Mouse (Mus musculus) forebrain, embryonic 14.5 days (tissue): ENCODE results near the gene Vmn1r197. TPM values are rescaled to one million over a fixed set of nuclear protein-coding genes. Genes with fewer than 3 reads are reported as not detected.
"Not testable (repeated sequence)": the region's sequence is repeated elsewhere in the genome, so short reads cannot be mapped to it uniquely, and the experiment has no call there.

ENCODE experiments used
- ATAC-seq: fragments of 200-750 bp; cut with Nextera tagmentation; 2 replicates; pipeline ENCODE4 v1.8.0; 2017; ENCODE audit warnings: mild to moderate bottlenecking, moderate library complexity
- DNase-seq: peaks from one replicate; pipeline ENCODE4 v3.0.0-alpha.2; 2015; ENCODE audit warnings: low spot score
- H3K27ac ChIP-seq: fragments of 300-500 bp; sonication (generic); 2 replicates; pipeline ENCODE4 v1.5.1; 2014; ENCODE audit warnings: low read depth, mild to moderate bottlenecking, control low read depth, low read length, moderate library complexity
- H3K27me3 ChIP-seq: fragments of 300-500 bp; sonication (generic); replicated peaks from 2 replicates; pipeline ENCODE4 v1.6.1; 2014; ENCODE audit warnings: low read length, control low read depth, mixed read lengths; ENCODE audit not compliant: control insufficient read depth, insufficient read depth
- H3K36me3 ChIP-seq: fragments of 300-500 bp; sonication (generic); 2 replicates; pipeline ENCODE4 v1.6.1; 2014; ENCODE audit warnings: low read length, control low read depth; ENCODE audit not compliant: control insufficient read depth, insufficient read depth
- H3K4me1 ChIP-seq: fragments of 300-500 bp; sonication (generic); 2 replicates; pipeline ENCODE4 v1.6.1; 2014; ENCODE audit warnings: antibody characterized with exemption, low read length, control low read depth; ENCODE audit not compliant: control insufficient read depth, insufficient read depth
- H3K4me2 ChIP-seq: fragments of 300-500 bp; sonication (generic); 2 replicates; pipeline ENCODE4 v1.6.1; 2014; ENCODE audit warnings: mild to moderate bottlenecking, control low read depth, low read length
- H3K4me3 ChIP-seq: fragments of 300-500 bp; sonication (generic); 2 replicates; pipeline ENCODE4 v1.5.1; 2014; ENCODE audit warnings: low read depth, low read length, control low read depth
- H3K9ac ChIP-seq: fragments of 300-500 bp; sonication (generic); 2 replicates; pipeline ENCODE4 v1.6.1; 2014; ENCODE audit warnings: mild to moderate bottlenecking, low read length, control low read depth, moderate library complexity
- H3K9me3 ChIP-seq: fragments of 300-500 bp; sonication (generic); replicated peaks from 2 replicates; pipeline ENCODE4 v1.6.1; 2016; ENCODE audit warnings: low read length, control low read depth, mixed read lengths; ENCODE audit not compliant: control insufficient read depth
- WGBS: fragments of 180-500 bp; shearing (Covaris S2); extraction: QIAGEN DNeasy Blood & Tissue Kit; methylation state at CpG from one replicate; pipeline ENCODE4 v1.1.7; 2014; 5-methylcytosine and 5-hydroxymethylcytosine counted together
- polyA plus RNA-seq: library from polyadenylated mRNA; unstranded; fragments of >200 nt; fragmentation: Nextera tagmentation; extraction: Ambion mirVana; gene quantifications from 2 replicates; pipeline ENCODE4 v1.2.1, GENCODE M21; 2014

Vmn1r197 gene
- polyA plus RNA-seq: not detected in 2 replicates

DNA sequence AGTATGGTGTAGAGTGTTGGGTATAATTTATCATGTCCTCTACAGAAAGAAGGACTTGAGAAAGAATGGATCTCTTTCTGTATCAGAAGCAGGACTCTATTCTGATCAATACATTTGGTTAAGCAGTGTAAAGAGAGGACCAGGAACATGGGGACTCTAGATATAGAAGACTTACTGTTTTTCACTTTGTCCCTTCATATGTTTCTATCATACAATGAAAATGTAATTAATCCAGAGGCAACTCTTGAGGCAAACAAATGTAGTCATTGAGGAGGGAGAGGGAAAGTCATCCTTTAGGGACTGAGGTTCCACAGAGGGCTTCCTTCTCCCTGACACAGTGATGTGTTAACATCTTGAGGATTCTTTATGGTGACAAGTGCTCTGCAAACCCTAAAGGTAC is at the start of gene Vmn1r197:
TSS of gene Vmn1r197 (plus strand) at position 301 of the 400 bp plus-strand sequence.
- DNase-seq: no peak
- no peak within 1 kb of the TSS for H3K9ac ChIP-seq
- no peaks in the 10 kb centered on the region for H3K4me1 ChIP-seq
- no peaks in the 10 kb centered on the region for H3K36me3 ChIP-seq
- H3K27ac ChIP-seq: no peak within 1 kb of the TSS
- no peak within 1 kb of the TSS for H3K4me2 ChIP-seq
- ATAC-seq: no peak
- no peaks in the 10 kb centered on the region for H3K9me3 ChIP-seq
- H3K4me3 ChIP-seq: no peak within 1 kb of the TSS
- H3K27me3 ChIP-seq: no peaks in the 10 kb centered on the region

DNA sequence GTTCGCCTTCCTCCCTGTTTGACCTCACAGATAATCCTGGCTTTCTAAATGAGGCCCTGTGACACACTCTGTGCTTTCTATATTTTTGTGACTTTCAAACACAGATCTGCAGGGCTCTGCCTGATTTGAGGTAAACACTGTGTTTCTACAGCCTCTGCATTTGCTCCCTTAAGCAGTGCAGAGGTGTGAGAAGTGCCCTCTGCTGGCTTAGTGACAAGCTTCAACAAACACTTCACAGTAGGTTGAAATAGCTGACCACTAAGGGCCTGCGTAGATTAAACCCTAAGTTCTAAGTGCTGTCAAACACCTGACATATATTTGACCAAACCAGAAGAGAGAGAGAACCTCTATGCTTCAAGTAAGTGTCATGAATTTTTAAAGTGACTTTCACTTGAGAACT is 39.8 kb upstream of the Vmn1r197 start:
- H3K4me3 ChIP-seq: no peak overlapping the region
- H3K36me3 ChIP-seq: no peaks in the 10 kb centered on the region
- H3K9ac ChIP-seq: no peak overlapping the region
- no peak overlapping the region for H3K4me2 ChIP-seq
- H3K27ac ChIP-seq: no peak overlapping the region
- H3K9me3 ChIP-seq: no peaks in the 10 kb centered on the region
- peak; percentile 6 for DNase-seq
- no peaks in the 10 kb centered on the region for H3K4me1 ChIP-seq
- 74% methylated on average over 2 of the region's 2 CpGs for WGBS
- ATAC-seq: no peak
- no peaks in the 10 kb centered on the region for H3K27me3 ChIP-seq

DNA sequence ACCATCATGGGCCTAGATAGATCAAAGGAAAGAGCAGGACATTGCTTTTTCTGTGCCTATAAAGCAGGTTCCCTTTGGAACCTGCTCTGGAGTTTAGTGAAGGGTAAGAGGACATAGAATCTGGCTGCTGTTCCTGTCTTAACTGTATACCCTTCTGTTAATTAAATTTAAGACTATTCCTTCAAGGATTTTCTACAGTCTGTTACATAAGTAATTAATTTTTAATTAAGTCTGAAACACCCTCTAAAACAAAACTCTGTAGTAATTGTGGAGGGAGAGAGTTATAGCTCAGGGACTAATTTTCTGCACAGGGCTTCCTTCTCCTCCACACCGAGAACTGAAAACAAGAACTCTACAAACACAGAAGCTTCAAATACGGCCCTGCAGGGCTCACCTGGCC is 34.8 kb upstream of the Vmn1r197 start, which contains the start of gene Vmn1r196:
TSS of gene Vmn1r196 (plus strand) at position 301 of the 400 bp plus-strand sequence.
- no peaks in the 10 kb centered on the region for H3K4me1 ChIP-seq

DNA sequence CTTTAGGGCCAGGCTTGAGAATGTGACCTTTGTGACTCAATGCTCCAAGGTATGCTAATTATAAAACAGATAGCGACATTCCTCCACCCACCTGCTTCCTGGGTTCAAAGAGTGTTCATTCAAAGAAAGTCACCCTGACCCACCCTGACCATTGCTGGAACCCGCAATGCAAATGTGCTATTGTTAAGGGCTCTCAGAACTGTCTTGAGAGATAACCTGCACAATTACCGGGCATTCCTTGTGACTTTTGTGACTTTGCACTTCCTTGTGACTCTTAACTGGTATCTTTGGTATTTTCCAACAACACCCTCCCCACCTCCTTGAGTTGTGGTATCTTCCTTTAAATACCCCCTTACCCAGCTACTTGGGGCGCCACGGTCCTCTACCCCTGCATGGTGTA is 16.3 kb upstream of the Vmn1r197 start:
- 93% methylated on average over 5 of the region's 5 CpGs for WGBS
- not testable (repeated sequence) for H3K27me3 ChIP-seq, H3K9me3 ChIP-seq, H3K4me3 ChIP-seq, ATAC-seq, H3K4me2 ChIP-seq, H3K9ac ChIP-seq, H3K36me3 ChIP-seq, DNase-seq, H3K27ac ChIP-seq, H3K4me1 ChIP-seq

More for the DNA sequence above, 34.8 kb upstream of the Vmn1r197 start, which contains the start of gene Vmn1r196:
- DNase-seq: no peak
- 66% methylated on average over 2 of the region's 2 CpGs for WGBS
- Histone ChIP-seq H3K9me3 (no peaks in the 10 kb centered on the region), H3K27ac (no peak within 1 kb of the TSS), H3K36me3 (no peaks in the 10 kb centered on the region), H3K27me3 (no peaks in the 10 kb centered on the region), H3K9ac (no peak within 1 kb of the TSS), H3K4me3 (no peak within 1 kb of the TSS), H3K4me2 (no peak within 1 kb of the TSS)
- ATAC-seq: no peak

DNA sequence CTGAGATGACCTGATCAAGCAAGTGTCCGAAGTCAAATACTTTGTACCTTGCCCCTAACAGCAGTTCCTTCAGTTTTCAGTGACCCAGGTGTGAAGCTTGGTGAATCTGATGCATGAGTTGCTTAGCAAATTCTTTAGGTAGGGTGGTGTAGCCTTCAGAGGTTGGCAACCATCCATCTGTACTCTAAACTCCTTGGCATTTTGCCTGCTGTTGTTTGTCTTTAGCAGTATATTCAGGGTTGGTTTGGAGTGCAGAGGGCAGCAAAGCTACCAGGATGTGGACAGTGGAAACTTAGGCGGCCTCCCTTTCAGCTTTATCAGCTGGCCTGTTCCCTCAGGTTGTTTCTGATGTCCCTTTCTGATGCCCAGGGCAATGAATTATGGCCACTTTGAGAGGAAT is 9.0 kb upstream of the Vmn1r197 start:
- H3K4me3 ChIP-seq: no peak overlapping the region
- ATAC-seq (no peak), DNase-seq (no peak)
- H3K9ac ChIP-seq: no peak overlapping the region
- H3K4me2 ChIP-seq: no peak overlapping the region
- H3K36me3 ChIP-seq: no peaks in the 10 kb centered on the region
- no peaks in the 10 kb centered on the region for H3K9me3 ChIP-seq
- 84% methylated on average over 2 of the region's 2 CpGs for WGBS
- H3K27ac ChIP-seq: no peak overlapping the region
- H3K27me3 ChIP-seq: no peaks in the 10 kb centered on the region
- H3K4me1 ChIP-seq: no peaks in the 10 kb centered on the region

DNA sequence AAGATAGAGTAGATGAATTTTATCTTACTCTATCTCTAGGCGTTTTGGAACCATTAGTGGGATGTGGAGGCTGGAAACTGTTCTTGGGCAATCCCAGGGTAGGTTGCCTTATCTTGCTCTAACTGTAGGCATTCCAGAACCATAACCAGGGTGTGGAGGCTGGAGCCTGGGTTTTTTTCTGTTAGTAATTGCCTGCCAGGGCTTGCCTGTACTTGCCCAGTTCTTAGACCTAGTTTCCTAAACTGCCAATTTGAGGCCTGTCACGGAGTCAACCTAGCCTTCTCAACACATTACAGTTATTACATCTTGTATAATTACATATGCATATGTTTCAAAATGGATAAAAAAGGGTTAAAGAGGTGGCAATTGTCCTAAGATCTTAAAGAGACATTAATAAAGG is 7.0 kb upstream of the Vmn1r197 start:
- H3K4me1 ChIP-seq: no peaks in the 10 kb centered on the region
- no peak overlapping the region for H3K9ac ChIP-seq
- no peaks in the 10 kb centered on the region for H3K27me3 ChIP-seq
- no peak overlapping the region for H3K4me3 ChIP-seq
- H3K27ac ChIP-seq: no peak overlapping the region
- no peak overlapping the region for H3K4me2 ChIP-seq
- H3K9me3 ChIP-seq: no peaks in the 10 kb centered on the region
- ATAC-seq (no peak), DNase-seq (no peak)
- 80% methylated on average over 2 of the region's 2 CpGs for WGBS
- no peaks in the 10 kb centered on the region for H3K36me3 ChIP-seq

DNA sequence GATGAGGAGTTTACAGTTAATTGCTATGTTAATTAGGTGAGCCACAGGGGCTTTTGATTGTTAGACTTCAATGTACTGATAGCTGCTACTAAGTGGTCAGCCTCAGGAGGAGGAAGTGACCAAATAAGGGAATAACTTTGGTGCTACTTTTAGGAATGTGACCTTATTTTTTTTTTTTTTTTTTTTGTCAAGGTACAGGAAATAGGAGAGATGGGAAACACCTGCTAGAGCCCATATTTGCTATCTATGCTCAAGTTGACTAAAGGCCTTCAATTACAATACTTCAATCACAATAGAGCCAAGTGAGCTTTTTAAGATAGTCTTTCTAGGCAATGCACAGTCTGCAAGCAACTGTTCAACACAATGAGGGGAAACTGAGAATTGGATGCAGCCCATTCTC is 4.3 kb upstream of the Vmn1r197 start:
- no peak overlapping the region for H3K4me3 ChIP-seq
- DNase-seq: no peak
- H3K4me2 ChIP-seq: no peak overlapping the region
- no peak overlapping the region for H3K27ac ChIP-seq
- no peaks in the 10 kb centered on the region for H3K36me3 ChIP-seq
- H3K9ac ChIP-seq: no peak overlapping the region
- H3K9me3 ChIP-seq: no peaks in the 10 kb centered on the region
- H3K27me3 ChIP-seq: no peaks in the 10 kb centered on the region
- H3K4me1 ChIP-seq: no peaks in the 10 kb centered on the region
- no peak for ATAC-seq

DNA sequence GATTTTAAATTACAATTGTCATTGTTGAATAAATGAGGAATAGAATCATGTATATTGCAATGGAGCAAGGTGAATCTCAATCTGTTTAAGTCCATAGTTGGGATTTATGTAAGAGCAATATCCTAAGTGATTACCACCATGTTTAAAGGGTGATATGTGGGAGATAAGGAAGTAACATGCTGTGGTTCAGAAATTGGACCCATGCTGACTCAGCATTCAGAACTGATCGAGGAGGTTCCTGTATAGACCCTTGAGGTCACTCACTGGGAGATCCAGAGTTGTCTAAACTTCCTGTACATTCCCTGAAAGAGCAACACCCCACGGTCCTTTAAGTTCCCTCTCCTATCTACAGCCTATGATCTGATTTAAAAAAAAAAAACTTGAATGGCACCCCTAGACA is 8.9 kb downstream of the Vmn1r197 start:
- no peak for DNase-seq
- no peak overlapping the region for H3K9ac ChIP-seq
- H3K27me3 ChIP-seq: no peaks in the 10 kb centered on the region
- H3K4me2 ChIP-seq: no peak overlapping the region
- ATAC-seq: no peak
- WGBS: 71% methylated on average over 2 of the region's 2 CpGs
- H3K4me1 ChIP-seq: no peaks in the 10 kb centered on the region
- H3K27ac ChIP-seq: no peak overlapping the region
- H3K36me3 ChIP-seq: no peaks in the 10 kb centered on the region
- no peaks in the 10 kb centered on the region for H3K9me3 ChIP-seq
- no peak overlapping the region for H3K4me3 ChIP-seq

DNA sequence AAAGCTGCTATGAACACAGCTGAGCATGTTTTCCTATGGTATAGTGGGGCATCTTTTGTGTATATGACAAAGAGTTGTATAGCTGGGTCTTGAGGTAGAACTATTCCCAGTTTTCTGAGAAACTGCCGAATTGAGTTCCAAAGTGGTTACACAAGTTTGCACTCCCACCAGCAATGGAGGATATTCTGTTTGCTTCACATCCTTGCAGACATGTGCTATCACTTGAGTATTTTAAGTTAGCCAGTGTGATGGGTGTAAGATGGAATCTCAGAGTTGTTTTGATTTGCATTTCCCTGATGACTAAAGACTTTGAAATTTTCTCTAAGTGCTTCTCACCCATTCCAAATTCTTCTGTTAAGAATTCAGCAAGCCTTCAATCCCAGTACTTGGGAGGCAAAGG is 11.2 kb downstream of the Vmn1r197 start:
- H3K4me2 ChIP-seq: no peak overlapping the region
- no peaks in the 10 kb centered on the region for H3K4me1 ChIP-seq
- 89% methylated on average over 1 of the region's 1 CpGs for WGBS
- H3K36me3 ChIP-seq: no peaks in the 10 kb centered on the region
- no peaks in the 10 kb centered on the region for H3K9me3 ChIP-seq
- H3K4me3 ChIP-seq: no peak overlapping the region
- H3K9ac ChIP-seq: no peak overlapping the region
- ATAC-seq (no peak), DNase-seq (no peak)
- no peak overlapping the region for H3K27ac ChIP-seq
- no peaks in the 10 kb centered on the region for H3K27me3 ChIP-seq
